Mouse (Mus musculus) brain, embryonic 14.5 days (tissue): ENCODE data around the gene Mbnl1.

Experiments used
- CTCF ChIP-seq: fragments of 200-500 bp; IDR thresholded peaks from 2 replicates; pipeline ENCODE4 v1.5.1; 2012; ENCODE audit warnings: inconsistent platforms, mild to moderate bottlenecking, moderate library complexity, borderline replicate concordance; ENCODE audit not compliant: insufficient read depth, insufficient read length; ENCODE audit errors: extremely low read depth
- POLR2A ChIP-seq: fragments of 200-500 bp; IDR thresholded peaks from 2 replicates; pipeline ENCODE4 v1.6.1; 2012; ENCODE audit warnings: mild to moderate bottlenecking, inconsistent platforms, borderline replicate concordance; ENCODE audit not compliant: poor library complexity, insufficient read depth, insufficient read length, severe bottlenecking; ENCODE audit errors: extremely low read depth

DNA sequence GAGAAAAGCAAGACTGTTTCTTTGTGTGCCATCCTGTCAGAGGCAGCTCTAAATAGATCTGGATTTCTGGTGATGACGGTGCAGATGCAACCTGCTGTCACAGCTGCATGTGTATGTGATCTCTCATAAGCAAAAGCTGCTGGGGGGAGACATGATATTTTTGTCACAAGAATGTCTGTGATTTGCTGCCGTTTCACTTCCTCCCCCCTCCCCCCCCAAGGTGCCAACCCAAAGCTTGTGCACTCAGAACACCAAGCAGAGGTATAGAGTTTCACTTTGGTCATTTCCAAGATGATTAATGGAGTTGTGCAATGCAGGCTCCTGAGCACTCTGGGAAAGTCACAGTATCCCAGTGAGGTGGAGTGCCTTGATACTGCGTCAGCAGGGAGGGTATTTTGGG, 116.7 kb downstream of the Mbnl1 start:
- TF ChIP-seq CTCF = no peak
- TF ChIP-seq POLR2A = no peak
